Mouse (Mus musculus): Measurements from ENCODE around the gene Map4k4.

The Map4k4 gene

DNA sequence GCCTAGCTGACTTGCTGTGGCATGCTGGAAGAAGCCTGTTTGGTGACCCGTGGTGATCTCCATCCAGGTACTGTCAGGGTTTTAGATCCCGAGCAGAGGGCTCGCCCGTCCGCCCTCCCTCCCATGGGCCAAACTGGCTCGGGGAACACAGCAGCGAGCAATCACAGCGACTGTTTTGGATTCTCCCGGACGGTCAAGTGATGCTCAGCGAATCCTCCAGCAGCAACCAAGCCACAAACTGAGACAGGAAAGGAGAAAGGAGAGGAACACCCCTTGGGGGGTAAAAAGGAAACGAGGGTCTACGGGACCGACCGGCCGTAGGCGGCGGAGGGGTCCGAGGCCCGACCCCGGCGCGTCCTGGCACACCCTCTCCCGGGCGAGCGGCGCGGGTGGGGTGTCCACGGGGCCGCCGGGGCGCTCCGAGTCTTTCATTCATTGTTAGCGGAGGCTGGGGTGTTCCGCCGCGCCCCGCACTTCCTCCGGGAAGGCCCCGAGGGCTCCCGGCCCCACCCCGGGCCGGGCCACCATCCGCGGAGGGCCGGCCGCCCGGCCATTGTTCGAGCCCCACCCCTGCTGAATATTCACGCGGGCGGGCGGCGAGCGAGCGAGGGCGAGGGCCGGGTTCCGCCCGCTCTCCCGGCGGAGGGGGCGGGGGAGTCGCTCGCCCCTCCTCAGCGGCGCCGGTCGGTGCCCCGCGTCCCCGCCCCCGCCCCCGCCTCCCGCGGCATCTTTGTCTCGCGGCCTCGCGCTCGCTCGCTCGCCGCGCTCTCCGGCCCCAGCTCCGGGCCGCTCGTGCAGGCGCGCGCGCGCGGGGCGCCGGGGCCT is at the start of gene Map4k4:
TSS of gene Map4k4 (plus strand) at position 733 of the 825 bp plus-strand sequence.
- no peak for DNase-seq (ENCODE audit: low read depth)

DNA sequence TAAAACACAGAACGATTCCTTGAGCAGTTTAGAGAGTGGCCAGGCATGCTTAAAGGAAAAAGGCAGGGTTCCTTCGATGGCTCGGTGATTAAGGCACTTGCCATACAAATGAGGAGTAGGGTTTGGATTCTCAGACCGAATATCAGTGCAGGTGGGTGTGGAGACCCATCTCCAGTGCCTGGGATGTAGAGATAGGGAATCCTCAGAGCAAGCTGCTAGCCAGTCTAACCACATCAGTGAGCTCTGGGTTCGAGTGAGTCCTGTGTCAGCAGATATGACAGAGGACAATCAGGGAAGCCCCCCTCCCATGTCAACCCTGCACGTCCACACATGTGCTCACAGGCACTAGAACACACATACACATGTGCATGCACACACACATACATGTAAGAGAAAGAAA is 44.8 kb upstream of the Map4k4 start:
- no peak for DNase-seq (ENCODE audit: low read depth)

DNA sequence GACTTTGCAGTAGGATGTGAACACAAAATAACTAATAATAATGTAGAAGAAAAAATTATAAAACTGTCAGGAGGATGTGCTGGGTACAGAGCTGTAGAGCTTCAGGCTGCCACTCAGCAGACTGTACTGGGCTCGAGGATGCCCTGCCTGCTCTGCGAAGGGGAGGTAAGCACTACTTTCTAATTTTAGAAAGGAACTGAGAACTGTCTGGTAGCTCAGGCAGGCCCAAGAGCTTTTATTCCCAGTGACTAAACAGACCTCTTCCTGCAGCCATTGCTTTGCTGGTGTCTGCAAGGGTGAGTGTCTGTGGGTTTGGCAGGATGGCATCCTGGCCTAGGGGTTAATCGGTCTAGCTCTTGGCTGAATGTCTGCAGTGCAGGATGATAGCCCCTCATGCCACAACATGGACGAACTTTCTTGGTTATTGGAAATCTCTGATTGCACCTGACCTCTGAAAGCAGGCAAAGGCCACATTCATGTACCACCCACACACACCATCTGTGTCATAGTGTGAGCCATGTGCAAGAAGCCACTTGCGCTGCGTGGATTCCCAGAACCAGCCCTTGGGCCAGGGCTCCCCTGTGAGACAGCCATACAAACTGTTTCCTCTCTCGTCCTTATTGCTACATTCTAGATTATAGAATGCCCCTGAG is 43.8 kb upstream of the Map4k4 start:
- no peak for DNase-seq (ENCODE audit: low read depth)

DNA sequence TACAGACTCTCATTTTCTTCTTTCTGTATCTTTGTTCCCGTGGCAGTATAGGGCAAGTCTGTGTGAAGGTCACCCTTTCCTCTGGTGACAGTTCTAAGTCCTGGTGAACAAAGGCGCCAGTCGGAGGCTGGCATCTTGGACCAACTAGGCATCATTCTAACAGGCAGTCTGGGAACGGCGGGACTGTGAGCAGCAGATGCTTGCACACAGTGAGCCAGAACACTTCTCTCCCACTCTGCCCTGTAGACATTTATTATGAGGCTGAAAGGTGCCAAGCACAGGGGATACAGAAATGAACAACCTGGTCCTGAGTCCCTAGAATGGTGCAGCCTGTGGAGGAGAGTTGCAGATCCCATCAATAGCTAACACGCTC is 43.3 kb upstream of the Map4k4 start:
- DNase-seq (ENCODE audit: low read depth): no peak

DNA sequence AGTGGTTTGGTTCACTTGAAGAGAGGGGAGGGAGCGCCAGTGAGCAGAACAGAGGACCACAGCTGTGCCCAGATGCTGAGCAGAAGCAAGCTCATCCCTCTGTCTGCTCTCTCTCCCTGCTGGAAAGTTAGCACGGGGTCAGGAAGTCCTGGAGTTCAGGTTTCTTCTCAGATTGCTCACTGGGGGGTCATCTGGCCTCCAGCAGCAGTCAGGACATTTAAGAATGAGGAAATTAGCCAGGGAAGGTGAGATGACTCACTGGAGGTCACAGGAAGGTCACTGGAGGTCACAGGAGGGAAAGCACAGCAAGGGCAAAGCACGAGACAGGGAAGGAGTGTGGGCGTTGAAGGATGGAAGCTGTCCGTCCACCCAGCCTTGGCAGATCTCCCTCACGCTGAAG is 41.5 kb upstream of the Map4k4 start:
- no peak for DNase-seq (ENCODE audit: low read depth)

DNA sequence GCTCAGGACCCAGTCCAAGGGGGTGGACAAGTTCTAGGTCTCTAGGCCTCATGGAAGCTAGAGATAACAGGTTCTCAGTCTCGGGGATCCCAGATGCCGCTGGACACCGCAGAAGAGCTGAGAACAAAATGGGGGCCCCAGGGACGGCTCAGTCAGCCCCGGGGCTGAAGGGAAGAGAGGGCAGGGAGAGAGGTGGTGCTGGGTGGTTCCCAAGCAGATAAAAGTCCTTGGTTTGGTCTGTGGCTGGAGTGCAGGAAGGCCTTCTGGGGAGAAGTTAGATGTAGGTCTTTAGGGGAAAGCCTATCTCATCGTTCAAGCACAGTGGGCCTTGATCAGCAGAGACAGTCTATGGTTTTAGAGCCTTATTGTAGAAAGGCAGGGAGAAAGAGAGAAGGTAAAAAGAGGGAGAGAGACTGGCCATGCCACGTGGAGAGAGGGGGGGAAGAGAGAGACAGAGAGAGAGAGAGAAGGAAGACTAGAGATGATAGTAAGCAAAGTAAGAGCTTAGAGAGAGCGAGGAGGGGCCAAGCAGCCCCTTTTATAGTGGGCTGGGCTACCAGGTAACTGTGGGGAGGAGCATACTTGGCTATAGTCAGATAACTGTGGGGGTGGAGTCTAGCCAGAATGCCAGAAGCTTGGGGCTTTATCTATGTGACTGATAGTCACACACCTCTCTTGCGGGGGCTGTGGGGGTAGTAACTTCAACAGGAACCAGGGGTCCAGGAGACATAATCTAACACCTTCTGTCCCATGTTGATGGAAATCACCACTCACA is 34.2 kb upstream of the Map4k4 start:
- no peak for DNase-seq (ENCODE audit: low read depth)

DNA sequence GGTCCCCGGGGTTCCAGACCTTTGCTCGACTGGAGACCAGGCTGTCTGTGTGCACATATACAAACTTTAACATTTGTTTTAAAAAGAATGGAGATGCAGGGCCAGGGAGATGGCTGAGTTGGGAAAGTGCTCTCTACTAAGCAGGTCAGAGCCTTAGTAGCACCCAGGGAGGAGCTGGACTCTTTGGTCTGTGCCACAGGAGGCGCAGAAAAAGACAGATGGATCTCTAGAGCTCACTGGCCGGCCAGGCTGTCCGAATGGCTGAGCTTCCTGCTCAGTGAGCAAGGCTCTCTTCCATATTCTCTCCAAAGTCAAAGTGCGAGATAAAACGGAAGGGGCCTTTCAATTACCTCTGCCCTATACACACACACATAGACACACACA is 33.6 kb upstream of the Map4k4 start:
- no peak for DNase-seq (ENCODE audit: low read depth)

DNA sequence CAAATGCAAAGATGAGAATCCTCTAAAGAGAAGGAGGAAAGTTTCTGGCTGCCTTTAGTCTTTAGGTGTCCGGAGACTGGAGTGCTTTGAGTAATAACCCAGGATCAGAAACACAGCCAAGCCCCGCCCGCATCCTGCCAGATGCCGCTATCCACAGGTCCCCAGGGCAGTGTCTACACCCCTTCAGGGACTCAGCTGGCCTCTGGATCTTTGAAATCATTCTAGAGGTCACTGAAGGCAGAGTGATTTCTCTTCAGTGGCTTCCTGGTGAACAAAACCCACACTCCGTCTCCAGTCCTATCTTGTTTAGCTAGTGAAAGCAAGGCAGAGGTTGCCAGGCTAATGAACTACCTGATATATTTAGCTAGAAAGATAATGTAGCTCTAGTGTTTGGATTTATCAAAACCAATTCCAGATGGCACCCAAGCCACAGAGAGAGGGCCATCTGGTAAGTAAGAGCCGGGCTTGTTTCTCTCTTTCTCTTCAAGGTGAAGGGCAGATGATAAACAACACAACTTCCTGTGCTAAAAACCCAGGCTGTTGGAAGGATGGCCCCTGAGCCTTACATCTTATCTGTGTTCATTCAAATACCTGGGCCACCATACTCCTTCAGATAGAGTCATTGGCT is 32.6 kb upstream of the Map4k4 start:
- DNase-seq (ENCODE audit: low read depth): no peak

DNA sequence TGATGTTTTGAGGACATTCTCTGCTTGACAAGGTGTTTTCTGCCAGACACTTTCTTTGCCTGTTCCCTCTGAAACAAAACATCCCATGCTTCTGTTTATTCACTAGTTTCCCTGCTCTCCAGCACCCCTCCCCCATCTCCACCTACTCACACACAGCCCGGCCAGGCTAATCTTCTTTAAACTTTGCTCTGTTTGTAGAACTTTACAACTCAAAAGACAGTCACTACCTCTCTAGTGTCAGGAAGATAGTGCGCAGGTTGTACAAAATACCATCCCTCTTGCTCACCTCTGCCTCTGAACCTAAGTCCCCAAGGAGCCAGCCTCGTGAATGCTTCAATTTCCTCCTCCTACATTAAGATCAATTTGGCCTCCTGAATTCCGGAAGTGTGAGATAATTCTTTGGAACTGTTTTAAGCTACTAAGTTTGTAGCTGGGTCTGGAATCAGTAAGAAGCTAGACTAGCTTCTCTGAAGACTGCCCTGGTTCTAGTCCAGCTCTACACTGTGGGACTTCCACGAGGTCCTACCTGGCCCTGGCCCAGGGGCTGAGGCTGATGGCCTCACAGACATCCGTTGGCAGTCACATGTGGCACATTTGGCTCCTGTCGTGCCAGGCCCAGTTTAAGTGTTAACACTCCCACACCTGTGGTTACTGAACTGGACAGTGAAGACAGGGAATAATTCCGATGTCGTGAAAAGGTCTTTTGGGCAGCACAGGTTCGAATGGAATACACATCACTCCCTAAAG is 31.7 kb upstream of the Map4k4 start:
- no peak for DNase-seq (ENCODE audit: low read depth)

DNA sequence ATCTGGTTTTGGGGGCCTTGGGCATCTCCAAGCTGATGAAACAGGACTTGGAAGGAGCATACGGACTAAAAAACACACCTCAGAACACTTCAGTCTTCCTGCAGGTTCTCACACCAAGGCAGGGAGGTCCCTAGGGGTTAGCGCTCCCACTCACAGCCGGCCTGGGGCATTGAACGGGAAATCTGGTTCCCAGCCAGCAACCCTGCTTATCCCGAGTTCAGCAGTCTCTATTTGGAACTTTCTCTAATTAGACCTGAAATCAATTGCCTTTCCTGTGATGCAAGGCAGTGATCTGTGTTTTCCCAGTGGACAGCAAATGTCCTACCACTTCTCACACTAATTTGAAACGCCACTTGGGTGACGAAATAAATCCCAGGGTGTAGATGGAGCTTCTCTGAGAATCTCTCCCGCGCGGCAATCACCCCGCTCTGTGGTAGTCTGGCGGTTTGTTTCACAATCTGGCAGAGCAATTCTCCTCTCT is 31.0 kb upstream of the Map4k4 start:
- no peak for DNase-seq (ENCODE audit: low read depth)

DNA sequence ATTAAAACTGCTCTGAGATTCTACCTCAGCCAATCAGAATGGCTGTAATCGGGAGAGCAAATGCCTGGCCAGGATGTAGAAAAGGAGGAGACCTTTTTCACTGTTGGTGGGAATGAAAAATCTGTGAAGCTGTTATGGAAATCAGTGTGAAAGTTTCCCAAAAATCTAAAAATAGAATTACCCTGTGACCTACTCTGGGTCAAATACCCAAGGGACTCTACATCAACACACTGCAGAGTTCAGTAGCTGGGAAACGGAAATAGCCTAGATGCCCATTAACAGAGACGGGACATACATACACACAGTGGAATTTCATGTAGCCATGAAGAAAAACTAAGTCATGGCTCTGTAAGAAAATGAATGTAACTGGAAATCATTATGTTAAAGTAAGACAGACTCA is 22.7 kb upstream of the Map4k4 start:
- DNase-seq (ENCODE audit: low read depth): no peak

DNA sequence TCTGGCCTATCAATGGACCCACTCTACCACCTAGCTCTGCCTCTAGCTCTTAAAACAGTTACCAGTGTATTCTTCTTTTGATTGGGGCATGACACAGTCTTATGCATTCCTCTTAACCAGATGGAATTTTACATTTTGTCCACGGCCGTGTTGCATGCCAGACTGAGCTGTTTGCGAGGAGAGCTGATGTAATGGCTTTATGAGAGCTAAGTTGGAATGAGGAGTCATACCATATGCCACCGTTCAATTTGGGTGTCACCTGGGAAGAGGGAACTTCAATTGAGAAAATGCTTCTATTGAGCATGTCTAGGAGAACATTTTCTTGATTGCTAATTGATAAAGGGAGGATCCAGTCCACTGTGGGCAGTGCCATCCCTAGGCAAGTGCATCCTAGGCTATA is 18.2 kb upstream of the Map4k4 start:
- no peak for DNase-seq (ENCODE audit: low read depth)

DNA sequence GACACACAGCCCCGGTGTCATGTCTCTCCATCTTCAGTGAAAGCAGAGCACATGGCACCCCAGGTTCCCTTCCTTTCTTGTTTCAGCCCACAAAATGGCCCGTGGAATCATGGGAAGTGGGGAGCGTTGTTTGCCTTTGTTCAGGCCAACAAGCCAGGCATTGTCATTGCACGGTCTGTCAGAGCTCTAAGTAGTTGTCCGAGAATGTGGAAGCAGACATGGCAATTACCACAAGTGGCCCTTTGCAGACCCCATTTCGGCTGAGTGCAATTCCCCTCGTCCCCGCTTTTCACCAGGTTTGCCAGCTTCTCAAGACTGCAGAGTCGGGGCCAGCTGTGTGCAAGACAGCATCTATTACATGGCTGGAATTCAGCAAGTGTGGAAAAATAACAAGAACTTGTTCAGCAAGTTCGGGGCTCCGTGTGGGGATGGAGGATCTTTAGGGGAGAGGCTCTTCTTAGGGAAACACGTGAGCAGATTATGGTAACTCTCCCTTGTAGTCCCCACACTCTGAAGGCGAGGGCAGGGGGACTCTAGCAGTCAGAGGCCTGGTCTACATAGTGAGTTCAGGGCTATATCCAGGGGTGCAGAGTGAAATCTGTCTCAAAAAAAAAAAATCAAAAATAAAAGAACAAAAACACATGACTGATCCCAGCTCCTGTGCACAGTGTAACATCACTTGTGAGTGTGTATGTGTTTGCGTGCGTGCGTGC is 15.8 kb upstream of the Map4k4 start:
- no peak for DNase-seq (ENCODE audit: low read depth)

DNA sequence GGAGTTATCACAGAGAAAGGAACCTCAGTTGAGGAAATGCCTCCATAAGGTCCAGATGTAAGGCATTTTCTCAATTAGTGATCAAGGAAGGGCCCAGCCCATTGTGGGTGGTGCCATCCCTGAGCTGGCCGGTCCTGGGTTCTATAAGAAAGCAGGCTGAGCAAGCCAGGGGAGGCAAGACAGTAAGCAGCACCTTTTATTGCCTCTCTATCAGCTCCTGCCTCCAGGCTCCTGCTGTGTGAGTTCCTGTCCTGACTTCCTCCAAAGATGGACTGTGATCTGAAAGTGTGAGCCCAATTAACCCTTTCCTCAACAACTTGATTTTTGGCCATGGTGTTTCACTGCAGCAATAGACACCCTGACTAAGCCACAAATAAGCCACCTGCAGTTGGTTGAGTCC is 12.7 kb upstream of the Map4k4 start:
- DNase-seq (ENCODE audit: low read depth): no peak

DNA sequence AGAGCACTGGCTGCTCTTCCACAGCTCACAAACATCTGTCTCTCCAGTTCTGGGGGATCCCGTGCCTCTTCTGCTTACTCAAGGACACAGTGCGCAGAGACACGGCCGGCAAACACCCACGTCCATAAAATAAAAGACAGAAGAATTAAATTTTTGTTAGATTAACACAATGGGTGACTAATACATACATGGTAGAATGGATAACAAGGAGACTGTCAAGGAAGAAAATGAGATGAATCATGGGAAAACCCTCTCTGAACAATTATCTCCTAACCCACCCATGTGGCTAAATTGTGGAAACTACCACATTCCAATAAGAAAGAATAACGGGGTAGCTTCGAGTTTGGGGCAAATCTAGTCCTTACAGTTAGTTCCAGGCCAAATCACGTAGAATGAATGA is 11.3 kb upstream of the Map4k4 start:
- no peak for DNase-seq (ENCODE audit: low read depth)

DNA sequence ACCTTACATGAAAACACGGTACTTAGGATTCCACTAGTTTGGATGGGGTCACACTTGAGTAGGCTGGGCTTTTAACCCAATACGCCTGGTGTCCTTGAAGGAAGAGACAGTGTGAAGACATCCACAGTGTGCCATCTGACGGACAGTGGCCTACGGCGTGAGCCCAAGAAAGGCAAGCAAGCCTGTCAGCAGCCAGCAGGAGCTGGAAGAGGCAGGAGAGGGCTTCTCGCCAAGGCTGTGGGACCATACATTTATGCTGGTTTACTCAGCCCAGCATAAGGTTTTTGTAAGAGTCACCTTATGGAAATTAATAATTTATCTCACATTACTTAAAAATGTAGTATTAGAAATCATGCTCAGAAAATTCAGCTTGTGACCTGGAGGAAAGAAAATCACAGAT is 10.7 kb upstream of the Map4k4 start:
- DNase-seq (ENCODE audit: low read depth): no peak

DNA sequence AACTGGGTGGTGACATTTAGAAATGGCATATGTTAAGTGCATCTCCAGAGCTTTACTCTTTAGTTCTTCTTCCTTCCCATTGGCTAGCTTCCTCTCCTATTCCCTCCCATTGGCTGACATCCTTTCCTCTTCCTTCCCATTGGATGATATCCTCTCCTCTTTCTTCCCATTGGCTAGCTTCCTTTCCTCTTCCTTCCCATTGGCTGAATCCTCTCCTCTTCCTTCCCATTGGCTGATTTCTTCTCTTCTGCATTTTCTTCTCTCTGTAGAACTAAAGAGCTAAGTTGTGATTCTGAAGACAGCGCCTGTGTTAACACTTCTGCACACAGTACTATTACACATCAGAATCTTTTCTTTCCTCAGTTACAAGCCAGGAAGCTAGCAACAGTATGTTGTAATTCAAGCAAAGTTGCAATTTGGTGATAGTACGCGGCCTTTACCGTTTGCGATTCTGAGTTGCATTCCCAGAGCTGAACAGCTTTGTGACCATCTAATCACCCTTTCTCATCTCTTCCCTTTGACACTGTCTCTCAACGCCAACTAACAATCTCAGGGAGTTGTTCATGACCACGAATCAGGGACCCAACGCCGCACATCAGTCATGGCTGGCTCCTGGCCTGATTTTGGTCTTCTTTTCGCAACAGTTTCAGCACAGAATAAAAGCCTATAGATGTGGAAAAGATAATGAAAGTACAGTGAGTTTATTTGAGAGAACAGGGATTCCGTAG is 7.4 kb upstream of the Map4k4 start:
- DNase-seq (ENCODE audit: low read depth): no peak

DNA sequence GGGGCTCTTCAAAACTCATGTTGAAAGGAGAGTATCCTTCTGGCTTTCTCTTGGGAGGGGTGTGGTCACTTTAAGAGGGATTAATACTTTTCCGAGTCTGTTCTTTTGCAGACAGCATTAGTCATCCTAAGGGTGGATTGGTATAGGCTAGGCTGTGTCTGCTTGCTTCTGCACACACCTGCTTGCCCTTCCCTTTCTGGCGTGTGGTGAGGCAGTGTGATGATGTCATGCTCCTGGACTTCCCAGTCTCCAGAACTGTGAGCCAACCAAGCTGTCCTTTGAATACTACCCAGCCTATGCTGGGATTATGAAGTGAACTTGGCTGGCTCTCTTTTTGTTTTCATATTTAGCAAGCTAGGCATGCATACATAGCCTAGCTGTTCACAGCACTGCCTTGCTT is 5.6 kb upstream of the Map4k4 start:
- DNase-seq (ENCODE audit: low read depth): no peak

DNA sequence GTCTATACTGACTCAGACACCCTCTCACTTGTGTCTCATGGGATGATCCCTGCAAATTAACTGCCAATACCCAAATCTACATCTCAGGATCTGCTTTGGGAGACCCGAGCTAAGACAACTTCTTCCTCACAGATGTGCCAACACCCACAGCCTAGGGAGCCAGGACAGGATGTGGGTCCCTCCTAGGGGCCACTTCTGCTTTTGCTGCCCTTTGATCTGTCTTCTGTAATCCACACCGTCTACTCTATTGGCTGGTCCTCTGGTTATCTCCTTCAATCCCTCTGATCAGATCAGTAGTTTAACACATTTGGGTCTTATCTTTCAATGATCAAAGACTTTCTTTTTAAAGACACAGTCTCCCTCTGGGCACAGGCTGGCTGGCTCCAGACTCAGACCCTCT is 5.2 kb upstream of the Map4k4 start:
- no peak for DNase-seq (ENCODE audit: low read depth)

DNA sequence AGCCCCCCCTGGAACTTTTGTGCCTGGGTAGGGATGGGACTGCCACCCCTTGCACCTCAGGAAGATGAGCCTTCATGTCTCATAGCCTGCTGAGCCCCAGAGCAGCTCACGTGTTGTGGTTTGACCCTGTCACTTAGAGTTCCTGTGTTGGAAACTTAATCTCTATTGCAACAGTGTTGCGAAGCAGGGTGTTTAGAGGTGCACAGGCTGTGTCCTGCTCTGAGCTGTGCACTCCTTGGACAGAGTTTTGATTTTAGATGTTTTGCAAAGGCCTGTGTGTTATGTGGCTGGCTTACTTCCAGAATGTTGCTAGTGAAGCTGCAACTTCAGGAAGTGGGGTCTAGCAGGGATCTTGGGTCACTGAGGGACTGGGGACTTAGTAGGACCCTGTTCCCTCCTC is 4.1 kb upstream of the Map4k4 start:
- DNase-seq (ENCODE audit: low read depth): no peak
